Mouse (Mus musculus) heart, adult 2 months (tissue): ENCODE results near the gene Rfx5.
"Not testable (repeated sequence)": the region's sequence is repeated elsewhere in the genome, so short reads cannot be mapped to it uniquely, and the experiment has no call there.

ENCODE experiments used
- EP300 ChIP-seq: fragments of 200-500 bp; IDR thresholded peaks from 2 replicates; pipeline ENCODE4 v1.6.1; 2011; ENCODE audit warnings: low read depth, low read length, control low read depth; ENCODE audit not compliant: insufficient read depth
- POLR2A ChIP-seq: fragments of 200-500 bp; IDR thresholded peaks from 2 replicates; pipeline ENCODE4 v1.6.1; 2011; ENCODE audit warnings: mild to moderate bottlenecking, low read depth, low read length, control low read depth; ENCODE audit not compliant: insufficient read depth

DNA sequence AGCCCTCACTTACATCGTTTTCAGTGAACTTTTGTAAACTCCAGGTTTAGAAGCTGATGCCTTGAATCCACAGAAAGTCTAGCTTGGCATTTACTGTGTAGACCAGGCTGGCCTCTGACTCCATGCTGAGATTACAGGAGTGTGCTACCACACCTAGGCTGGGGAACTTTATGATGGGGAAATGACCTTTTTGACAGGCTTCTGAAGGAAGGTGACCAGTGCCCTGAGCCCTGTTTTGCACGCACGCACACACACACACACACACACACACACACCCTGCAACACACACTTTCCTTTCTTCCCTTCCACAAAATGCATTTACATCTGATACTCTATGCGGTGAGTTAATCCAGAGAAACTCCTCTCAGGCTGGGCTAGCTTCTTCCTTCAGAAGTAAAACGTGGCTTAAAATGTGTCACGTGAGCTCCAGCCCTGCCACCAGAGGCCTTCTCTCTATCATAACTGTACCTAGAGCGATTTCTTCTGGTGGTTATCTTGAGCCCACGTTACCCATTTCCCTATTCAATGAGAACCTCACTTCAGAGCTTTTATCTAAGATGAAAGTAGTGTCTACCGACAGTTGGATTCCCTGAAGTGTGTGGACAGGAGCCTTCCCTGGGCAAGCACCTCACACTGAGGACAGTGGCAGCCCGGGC, 22.3 kb upstream of the Rfx5 start:
- not testable (repeated sequence) for TF ChIP-seq POLR2A, EP300
